Mouse (Mus musculus) mesoderm, embryonic 11.5 days (tissue): ENCODE data around the gene Hcst.

Experiments
- DNase-seq: peaks from one replicate; pipeline ENCODE4 v3.0.0-alpha.2; 2012; ENCODE audit warnings: low read depth, low spot score

Gene Hcst

DNA sequence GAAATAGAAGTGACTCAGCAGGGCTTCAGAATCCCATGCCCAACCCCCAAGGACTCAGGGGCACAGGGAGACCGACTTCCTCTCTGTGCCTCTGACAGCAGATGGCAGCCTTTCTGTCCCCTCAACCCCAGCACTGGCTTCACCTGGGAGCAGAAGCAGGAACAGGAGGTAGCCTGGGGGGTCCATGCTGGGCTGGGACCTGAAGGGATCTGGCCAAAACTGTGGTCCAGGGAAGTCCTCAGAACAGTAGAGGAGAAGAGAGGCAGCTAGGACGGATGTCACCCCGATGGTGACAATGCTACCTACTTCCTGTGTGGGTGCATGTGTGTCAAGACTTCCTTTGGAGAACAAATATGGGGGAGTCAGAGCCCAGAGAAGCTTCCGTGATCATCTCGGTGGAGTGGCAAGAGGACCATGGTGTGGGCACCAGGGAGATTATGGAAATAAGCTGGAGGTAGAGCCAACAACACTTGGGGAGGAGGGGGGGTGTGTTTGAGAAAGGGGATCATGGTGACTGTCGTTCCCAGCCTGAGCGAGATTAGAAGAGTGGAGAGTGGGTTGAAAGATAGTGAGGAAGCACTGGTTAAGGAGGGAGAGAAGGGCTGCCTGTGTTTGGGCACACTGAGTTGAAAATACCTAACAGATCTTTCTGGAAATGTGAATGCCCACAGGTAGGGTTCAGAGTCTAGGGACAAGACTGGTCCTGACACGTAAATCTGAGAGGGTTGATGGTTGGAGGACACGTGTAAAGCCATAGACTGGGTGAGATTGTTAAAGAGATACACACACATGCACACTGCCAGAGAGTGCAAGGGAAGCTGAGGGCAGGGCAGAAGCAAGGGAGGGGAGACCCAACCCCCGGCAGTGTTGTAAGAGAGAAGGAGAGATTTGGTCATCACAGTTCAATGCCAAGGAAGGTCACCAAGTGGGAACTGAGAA, at the start of gene Hcst:
TSS of gene Hcst (minus strand) at position 294 of the 939 bp plus-strand sequence.
- DNase-seq = no peak

DNA sequence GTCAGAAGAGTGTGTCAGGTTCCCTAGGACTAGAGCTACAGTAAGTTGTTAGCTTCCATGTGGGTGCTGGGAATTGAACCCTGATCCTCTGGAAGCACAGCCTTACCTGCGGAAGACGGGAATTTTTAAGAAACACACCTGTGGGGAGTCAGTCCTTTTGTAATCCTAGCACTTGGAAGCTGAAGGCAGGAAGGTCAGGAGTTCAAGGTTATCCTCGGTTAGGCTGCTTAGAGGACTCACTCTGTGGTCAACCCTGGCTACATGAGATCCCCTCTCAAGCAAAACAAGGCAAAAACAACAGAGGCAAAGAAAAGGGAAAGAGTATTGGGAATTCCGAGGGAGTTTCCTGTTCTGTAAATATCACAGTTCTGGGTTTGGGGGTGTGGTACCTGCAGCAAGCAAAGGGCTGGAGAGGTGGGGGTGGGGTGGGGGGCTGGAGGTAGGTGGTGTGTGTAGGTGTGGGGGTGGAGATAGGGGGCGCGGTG, 45.2 kb upstream of the Hcst start:
- DNase-seq = no peak

DNA sequence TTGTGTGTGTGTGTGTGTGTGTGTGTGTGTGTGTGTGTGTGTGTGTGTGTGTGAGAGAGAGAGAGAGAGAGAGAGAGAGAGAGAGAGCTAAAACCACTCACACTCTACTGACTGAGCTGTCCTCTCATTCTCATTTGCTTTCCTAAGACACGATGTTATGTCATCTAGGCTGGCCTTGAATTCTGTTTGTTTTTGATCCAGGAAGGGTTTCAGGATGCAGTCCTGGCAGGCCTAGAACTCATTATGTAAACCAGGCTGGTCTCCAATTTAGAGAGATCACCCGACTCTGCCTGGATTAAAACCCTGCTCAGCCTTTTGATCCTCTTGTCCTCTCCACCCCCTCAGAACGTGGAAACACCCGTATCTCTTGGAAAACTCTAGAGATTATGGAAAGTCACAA, 44.3 kb upstream of the Hcst start:
- no peak for DNase-seq

DNA sequence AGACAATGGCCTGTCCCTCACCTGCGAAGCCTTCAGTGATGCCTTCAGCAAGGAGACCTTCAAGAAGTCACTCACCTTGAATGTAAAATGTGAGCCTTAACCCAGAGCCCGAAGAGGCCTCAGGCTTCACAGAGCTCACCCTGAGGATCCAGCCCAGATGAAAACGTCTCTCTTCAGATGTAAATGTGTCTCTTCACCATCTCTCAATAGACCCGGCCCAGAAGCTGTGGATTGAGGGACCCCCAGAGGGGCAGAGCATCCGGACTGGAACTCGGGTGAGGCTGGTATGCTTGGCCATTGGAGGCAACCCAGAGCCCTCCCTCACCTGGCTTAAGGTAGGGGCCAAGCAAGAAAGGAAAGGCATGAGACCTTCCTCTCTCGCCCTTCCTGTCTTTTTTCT, 43.9 kb upstream of the Hcst start:
- DNase-seq = no peak

DNA sequence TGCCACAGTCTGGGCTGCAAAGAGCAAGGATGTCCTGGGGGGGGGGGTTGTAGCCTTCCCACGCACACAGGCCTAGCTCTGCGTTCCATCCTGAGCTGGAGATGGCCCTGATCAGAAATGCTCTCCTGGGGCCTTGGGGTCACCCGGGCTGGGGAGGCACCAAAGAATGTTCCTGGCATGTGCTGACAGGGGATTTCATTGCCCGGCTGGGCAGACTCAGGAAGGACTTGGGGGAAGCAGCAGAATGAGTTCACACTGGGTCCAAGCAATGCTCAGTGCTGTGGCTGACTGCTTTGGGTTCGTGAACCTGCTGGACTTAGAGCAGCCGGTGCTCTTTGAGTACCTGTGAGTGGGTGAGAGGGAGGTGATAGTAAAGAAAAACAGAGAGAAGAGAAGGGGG, 39.8 kb upstream of the Hcst start:
- DNase-seq = no peak

DNA sequence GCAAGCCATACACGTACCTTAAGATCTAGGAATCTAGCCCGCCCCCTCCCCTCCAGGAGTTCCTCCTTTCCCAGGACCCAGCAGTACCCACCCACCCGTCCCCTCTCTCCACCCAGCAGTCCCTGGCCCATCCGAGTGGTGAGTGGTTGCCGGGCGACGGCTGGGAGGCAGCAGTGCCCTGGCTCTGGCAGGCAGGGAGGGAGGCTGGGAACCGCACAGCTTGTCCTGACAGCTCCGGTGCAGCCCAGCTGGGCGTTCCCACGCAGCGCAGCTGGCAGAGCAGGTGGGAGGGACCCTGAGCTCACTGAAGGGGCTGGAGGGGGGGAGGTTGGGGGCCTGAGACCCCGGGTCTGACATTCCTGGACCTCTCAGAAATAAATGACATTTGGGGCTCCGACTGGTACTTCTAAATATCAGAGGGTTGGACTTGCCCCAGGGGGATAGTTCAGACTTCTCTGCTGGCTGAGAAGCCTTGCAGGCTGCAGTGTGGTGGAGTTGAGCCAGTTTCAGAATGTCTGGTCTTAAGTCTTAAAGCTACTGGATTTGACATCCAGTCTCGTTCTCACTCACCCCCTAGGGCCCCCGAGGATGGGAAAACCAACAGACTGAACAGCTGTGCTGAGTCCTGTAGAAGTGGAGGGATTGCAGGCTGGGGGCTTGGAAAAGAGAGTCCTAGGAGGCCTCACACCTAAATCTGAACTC, 38.1 kb upstream of the Hcst start, which contains the start of the genes Kirrel2 and Nphs1:
TSS of gene Kirrel2 (minus strand) at position 62 of the 702 bp plus-strand sequence.
TSS of gene Nphs1 (plus strand) at position 687 of the 702 bp plus-strand sequence.
- peak; percentile 75 for DNase-seq

DNA sequence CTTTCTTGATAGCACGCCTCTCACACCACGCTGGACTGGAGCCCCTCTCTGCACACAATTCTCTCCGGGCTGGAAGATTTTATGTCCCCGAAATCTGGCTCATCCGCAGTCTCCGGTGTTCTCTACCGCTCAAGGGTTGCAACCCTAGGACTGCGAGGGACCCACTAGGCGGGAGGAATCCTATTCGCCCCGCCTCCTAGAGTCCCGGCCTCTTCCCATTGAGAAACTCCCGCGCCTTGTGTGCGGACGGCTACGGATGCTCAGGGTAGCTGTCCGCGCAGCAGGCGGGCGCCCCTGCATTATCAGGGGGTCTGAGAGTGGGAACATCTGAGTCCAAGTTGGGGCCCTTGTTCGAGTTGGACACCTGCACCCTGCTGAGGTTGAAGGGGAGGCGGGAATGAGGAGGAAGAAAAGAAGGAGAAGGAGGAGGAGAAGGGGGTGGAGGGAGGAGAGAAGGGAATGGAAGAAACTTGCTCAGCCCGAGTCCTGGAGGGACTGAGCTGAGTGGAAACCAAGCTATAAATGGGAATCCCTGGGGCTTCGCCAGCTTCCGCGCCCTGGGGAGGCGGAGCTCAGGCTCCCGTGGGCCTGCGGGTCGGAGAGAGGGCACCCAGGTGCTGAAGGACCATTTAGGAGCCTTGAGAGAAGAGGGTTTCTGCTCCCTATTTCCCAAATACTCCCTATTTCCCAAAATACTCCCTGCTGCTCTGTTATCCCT, 37.4 kb upstream of the Hcst start:
- no peak for DNase-seq

DNA sequence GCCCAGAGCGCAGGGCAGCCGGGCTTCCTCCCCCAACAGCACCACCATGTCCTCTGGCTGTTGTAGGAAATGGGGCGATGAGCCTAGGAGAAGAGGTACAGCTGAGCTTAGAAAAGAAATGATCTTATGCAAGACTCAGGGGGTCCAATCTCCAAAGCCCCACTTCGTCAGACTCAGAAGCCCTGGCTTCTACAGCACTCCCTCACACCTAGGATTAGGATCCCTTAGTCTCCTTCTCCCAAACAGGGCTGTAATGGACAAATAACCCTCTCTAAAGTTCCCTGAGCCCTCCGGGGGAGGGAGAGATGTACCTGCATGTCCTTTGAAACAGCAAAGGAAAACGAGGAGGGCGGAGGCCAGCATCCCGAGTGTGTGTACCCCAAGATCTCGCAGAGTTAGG, 36.8 kb upstream of the Hcst start:
- no peak for DNase-seq

DNA sequence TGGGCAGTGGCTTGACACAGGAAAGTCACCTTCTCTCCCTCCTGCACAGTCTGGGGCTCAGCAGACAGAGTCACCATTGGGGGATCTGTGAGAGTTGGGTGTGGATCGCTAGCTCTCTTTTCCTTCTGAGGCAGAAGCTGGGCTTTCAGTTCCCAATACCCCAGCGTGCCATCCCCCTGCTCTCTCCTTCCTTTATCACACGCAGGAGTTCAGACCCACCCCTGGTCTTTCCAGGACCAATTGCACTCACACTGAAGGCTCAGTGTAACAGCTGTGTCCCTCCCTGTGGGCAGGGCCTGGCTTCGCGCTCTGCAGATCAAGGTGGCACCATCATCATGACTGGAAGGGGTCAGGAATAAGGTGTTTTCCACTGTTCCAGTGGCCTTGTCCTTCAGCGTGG, 34.6 kb upstream of the Hcst start:
- no peak for DNase-seq

DNA sequence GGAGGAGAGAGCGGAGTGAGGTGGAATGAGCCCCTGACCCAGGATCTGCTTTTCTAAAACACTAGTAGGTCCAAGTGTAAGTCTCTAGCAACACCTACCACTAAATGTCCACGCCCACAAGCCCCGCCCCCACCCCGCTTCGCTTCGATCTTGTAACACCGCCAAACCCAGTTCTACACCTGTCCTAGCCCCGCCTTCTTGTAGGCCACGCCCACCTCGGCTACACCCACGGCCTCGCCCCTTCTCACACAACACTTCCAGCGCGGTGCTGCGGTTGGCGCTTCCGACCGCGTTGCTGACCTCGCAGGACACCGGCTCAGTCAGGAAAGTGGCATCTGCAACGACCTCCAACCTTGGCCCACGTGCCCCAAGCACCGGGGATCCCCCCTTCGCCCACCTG, 34.1 kb upstream of the Hcst start:
- DNase-seq = no peak

DNA sequence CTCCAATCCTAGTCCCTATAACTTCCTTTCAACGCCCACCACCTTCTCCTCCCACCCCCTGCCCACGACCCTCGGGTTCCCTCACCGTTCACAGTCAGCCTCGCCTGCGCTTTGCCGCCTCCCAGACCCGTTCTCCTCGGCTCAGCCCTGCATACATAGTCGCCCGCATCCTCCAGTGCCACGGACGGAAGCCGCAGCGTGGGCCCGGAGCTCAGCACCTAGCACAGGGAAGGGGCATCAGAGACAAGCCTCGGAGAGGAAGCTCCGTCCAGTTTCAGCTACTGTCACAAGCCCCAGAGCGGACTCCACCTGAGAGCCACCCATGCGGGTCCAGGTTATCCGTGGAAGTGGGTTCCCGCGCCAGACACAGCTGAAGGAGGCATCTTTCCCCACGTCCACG, 33.7 kb upstream of the Hcst start:
- no peak for DNase-seq

DNA sequence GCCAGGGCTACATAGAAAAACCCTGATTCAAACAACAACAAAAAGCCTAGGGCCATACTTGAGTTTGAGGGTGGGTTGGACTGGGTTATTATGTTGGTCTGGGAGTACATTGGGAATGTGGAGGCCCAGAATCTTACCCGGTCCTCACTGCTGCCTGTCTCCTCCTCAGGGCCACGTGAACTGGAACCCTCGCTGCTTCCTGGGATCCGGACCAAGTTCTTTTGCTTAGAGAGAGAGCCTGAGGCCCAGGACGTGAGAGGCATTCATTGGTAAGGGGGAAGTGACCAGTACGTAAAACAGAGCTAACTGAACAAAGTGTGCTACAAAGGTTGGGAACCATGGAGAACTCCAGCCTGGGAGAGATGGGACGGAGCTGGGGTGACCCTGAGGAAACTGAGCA, 30.6 kb upstream of the Hcst start:
- DNase-seq = no peak

DNA sequence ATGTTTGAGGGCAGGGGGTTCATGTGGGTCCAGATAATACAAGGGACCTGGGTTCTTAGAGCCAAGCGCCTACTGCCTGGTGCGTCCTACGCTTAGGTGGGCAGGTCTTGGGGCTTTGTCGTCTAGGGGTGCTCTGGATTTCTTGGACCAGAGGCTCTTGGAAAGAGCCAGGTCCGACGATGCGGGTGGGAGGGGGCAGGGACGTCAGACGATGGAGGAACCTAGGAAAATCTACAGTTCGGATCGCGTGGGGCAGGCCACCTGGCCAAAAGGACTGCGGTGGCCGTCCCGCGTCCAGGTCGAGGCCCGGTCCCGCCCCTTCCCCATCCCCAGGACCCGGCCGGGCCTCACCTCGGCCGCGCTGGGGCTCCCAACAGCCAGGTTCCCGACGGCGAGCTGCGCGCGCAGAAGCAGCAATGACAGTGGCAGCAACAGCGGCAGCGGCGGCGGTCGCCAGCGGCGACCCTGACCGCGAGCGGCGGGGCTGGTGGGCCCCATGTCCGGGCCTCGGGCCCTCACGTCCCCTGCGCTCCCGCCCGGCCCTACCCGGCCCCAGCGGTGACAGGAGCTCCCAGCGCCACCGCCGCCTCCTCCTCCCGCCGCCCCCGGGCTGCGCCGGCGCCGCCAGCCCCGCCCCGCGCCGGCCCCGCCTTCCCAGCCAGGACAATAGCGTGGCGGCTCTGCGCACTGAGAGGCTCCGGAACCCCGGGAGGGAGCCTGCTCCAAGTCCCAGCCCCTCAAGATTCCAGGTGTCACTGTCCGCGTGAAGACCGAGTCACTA, 25.5 kb upstream of the Hcst start, which contains the start of gene Aplp1:
TSS of gene Aplp1 (minus strand) at position 565 of the 781 bp plus-strand sequence.
- DNase-seq = no peak

DNA sequence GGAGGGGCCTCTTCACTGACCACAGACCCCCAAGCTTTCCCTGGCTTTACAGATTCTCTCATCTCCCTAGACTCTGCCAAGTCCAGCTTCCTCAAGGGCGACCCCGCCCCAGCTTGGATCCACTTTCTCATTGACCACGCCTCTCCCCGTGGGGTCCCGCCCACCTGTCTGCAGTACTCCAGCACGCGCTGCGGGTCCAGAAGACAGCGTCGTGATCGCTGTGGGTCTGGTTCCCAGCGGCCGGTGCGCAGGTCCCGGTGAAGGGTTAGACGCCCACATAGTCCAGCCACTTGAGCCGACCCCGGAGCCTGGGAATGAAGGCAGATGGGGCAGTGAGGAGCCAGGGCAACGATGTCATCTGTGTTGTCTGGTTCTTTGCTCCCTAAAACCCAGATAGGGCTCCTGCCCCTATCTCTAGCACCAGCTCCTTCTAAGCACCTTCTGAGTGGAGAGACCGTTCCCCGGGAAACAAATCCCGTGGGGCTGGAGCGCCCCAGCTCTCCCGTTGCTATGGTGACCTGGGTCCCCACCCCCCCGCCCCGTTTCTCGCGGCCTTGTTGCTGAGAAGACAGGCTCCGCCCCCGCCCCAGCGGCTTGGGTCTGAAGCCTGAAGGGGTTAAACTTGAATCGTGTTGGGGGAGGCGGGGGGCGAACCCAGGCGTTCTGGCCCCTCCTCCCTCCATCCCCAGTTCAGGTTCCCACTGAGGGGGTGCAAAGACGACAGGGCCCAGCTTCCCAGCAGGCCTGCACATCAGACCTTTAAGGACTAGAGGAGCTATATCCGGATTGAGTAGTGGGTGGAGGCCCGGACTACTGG, 24.7 kb upstream of the Hcst start:
- peak; percentile 71 for DNase-seq

DNA sequence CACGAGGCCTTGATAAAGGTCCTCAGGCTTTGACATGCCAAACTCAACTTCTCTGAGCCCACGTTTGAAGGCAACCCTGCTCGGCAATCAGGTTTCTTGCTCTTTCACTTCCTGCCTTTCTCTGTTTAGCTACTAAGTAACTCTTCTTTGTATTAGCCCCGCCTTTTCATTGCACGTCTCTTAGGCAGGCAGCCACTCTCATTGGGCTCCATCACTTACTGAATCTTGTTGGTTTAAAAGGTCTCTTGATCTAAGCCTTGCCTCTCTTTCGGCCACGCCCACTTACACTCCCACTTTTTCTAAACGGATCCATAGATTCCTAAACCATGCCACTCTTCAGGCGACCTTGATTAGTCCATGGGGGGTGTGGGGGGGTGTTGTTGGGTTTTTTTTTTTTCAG, 24.0 kb upstream of the Hcst start:
- DNase-seq = no peak

DNA sequence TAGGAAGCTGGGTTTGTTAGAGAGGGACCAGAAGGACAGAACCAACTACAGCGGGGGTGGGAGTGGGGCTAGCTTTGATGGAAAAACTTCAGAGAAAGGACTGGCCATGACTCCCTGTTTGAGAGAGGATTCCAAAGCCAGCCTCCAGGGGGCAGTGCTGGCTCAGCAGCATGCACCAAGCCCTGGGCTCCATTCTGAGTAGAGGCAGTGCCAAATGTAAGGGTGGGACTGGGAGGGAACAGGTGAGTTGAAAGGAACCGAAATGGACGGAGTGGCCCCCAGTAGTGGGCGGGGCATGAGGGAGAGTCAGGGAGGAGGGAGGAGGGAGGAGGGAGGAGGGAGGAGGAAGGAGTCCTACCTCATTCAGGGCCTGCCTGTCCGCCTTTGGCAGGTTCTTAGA, 21.0 kb upstream of the Hcst start:
- peak; percentile 64 for DNase-seq

DNA sequence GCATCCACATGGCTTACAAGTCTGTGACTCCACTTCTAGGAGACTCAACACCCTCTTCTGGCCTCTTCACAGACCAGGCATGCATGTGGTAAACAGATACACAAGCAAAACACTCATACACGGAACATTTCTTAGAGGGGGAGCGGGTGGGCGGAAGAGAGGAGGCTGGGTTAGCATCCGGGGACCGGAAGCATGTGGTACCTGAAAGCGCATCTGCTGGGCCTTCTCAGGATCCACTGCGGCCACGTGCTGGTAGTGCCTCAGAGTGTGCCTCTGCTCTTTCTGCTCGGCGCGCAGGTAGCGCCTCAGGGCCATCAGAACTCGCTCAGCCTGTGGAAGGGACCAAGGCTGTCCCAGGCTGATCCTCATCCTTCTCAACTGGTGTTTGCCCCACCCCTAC, 20.1 kb upstream of the Hcst start:
- DNase-seq = no peak

DNA sequence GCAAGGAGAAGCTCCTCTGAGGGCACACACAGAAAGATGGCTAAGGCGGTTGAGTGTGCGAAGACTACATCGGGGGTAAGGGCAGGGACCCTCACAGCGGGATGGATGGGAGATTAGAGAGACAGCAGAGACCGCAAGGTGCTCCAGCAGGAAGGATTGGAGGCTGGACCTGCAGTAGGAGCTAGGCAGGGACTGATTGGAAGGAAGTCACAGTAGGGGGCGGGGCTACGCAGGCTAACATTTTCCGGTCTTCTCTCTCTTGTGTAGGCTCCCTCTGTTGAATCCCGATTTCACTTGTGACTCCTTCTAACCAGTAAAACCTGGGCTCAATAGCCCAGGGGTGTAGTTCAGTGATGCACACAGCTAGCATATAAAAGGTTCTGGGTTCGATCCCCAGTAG, 17.2 kb upstream of the Hcst start:
- DNase-seq = no peak

DNA sequence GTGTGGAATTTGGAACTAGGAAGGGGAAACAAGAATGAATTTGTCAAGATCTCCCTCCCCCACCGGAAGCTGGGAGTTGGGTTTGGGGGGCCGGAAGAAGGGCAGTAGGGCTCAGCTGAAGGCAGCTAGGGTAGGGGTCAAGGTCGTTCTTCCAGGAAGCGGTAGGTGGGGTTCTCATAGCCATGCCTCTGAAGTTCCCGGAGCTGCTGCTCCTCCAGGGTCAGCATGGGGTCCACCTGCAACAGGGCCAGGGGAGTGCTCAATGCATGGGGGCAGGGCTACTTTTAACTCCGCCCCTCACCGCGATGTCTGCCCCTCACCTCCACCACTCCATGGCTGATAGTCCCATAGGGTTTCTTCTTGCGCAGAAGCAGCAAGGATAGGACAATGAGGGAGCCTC, 15.5 kb upstream of the Hcst start:
- DNase-seq = no peak

DNA sequence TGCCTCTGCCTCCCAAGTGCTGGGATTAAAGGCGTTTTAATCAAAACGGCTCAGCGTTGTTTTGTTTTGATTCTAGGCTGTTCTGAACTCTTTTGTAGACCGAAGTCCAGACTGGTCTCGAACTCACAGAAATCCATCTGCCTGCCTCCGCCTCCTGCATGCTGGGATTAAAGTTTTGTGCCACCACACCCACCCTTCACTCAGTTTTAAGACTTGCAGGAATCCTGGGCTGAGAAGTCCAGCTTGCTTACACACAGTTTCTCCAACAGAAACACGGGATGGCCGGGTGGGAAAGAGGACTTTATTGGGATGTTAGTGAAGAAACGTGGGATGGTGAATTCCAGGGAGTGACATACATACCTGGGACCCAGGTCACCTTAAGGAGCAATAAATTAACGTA, 15.0 kb upstream of the Hcst start:
- no peak for DNase-seq
